Mouse (Mus musculus) gastrocnemius, postnatal 4 days (tissue): ENCODE measurements around the gene Hacd2. TPM values are rescaled to one million over a fixed set of nuclear protein-coding genes. Genes with fewer than 3 reads are reported as not detected.

Experiments used
- total RNA-seq, 2 experiments: library from RNA; stranded (reverse); gene quantifications; 2 replicates each; pipeline ENCODE4 v1.2.3; 2021

The Hacd2 gene
- total RNA-seq, 2 experiments from 2014 or later, result 6.2 to 9.8 TPM

Other genes starting within 250 kb of the Hacd2 start
- gene Adcy5, start 132.4 kb downstream of the Hacd2 start, total RNA-seq, result 1 to 10 TPM; 4.7 to 5.9 TPM